Comparison of ENCODE assay signal across 21 mouse cellular contexts in genomic region chr15:62331138-62331800, GRCm38 (mm10).
DNase-seq lines count a peak whose midpoint lies in the region; ATAC-seq and TF ChIP-seq lines count a peak whose summit lies in the region.
"Had no signal": no experiment of that assay in that cellular context is flagged by ENCODE, and none has a peak within 500 bp of the region (broad histone marks: within the 10 kb centered on the region; RNA-seq: fewer than 3 reads in every experiment).

No protein-coding gene starts in this region.

- no peaks in the 10 kb centered on the region for H3K36me3 ChIP-seq in heart, postnatal 0 days (replicated peaks; ENCODE audit: control insufficient read depth, insufficient read depth, low read length)
- H3K36me3 ChIP-seq in liver, postnatal 0 days (replicated peaks; ENCODE audit: insufficient read depth, low read length): no peaks in the 10 kb centered on the region
- no peaks in the 10 kb centered on the region for H3K36me3 ChIP-seq in liver, embryonic 11.5 days (ENCODE audit: control insufficient read depth, insufficient read depth, low read length)
- H3K36me3 ChIP-seq in splenic B cell, adult 2 months (ENCODE audit: control insufficient read depth, insufficient read depth, low read length, poor library complexity, severe bottlenecking): no peaks in the 10 kb centered on the region
- no peaks in the 10 kb centered on the region for H3K36me3 ChIP-seq in hindbrain, embryonic 10.5 days
- H3K36me3 ChIP-seq: embryonic facial prominence, embryonic 15.5 days; forebrain, embryonic 10.5 days; limb, embryonic 12.5 days; midbrain, embryonic 12.5 days had no signal

- H3K4me2 ChIP-seq in heart, postnatal 0 days (ENCODE audit: low read depth, low read length): no peak overlapping the region
- no peak overlapping the region for H3K4me2 ChIP-seq in liver, postnatal 0 days (ENCODE audit: low read depth, low read length)
- no peak overlapping the region for H3K4me2 ChIP-seq in liver, embryonic 11.5 days
- H3K4me2 ChIP-seq: embryonic facial prominence, embryonic 15.5 days; heart, embryonic 11.5 days; limb, embryonic 12.5 days; midbrain, embryonic 12.5 days had no signal

- no peak overlapping the region for H3K9ac ChIP-seq in heart, postnatal 0 days (replicated peaks; ENCODE audit: low read depth, low read length)
- H3K9ac ChIP-seq in liver, postnatal 0 days (replicated peaks): no peak overlapping the region
- H3K9ac ChIP-seq in liver, embryonic 11.5 days (ENCODE audit: low read depth, low read length): no peak overlapping the region
- H3K9ac ChIP-seq: embryonic facial prominence, embryonic 15.5 days; limb, embryonic 12.5 days; midbrain, embryonic 12.5 days had no signal

- TF ChIP-seq EP300 in heart, postnatal 0 days (IDR thresholded peaks at IDR 0.05; ENCODE audit: low read depth): no peak
- TF ChIP-seq EP300 in liver, postnatal 0 days (IDR thresholded peaks at IDR 0.05; ENCODE audit: low read depth): 0 out of 2 replicates have a peak, but pooled peaks have one; percentile 18

- H3K9me3 ChIP-seq in heart, postnatal 0 days (replicated peaks; ENCODE audit: control insufficient read depth, low read length): no peaks in the 10 kb centered on the region
- H3K9me3 ChIP-seq in liver, postnatal 0 days (ENCODE audit: low read length): no peaks in the 10 kb centered on the region
- no peaks in the 10 kb centered on the region for H3K9me3 ChIP-seq in liver, embryonic 11.5 days (ENCODE audit: control insufficient read depth, low read length)
- H3K9me3 ChIP-seq in hindbrain, embryonic 10.5 days: no peaks in the 10 kb centered on the region
- H3K9me3 ChIP-seq: embryonic facial prominence, embryonic 15.5 days; forebrain, embryonic 10.5 days; limb, embryonic 12.5 days; midbrain, embryonic 12.5 days had no signal

- intact Hi-C loops in heart, postnatal 36 days (cut with DNase I): loop anchor here (10.0 kb wide), 1 partner anchor 674 kb away; no protein-coding TSS in a partner anchor

- H3K4me1 ChIP-seq in heart, postnatal 0 days (ENCODE audit: control insufficient read depth, insufficient read depth): peaks cover 4% of the 10 kb centered on the region; the same call in 1 of the 2 replicates
- H3K4me1 ChIP-seq in liver, postnatal 0 days (ENCODE audit: insufficient read depth): peaks cover 25% of the 10 kb centered on the region
- H3K4me1 ChIP-seq in liver, embryonic 11.5 days (replicated peaks; ENCODE audit: control insufficient read depth, insufficient read depth, low read length): peaks cover 16% of the 10 kb centered on the region
- peaks cover 17% of the 10 kb centered on the region for H3K4me1 ChIP-seq in hindbrain, embryonic 10.5 days (replicated peaks)
- H3K4me1 ChIP-seq: midbrain, embryonic 12.5 days had no signal

- H3K27me3 ChIP-seq in heart, postnatal 0 days (ENCODE audit: control insufficient read depth, insufficient read depth, low read length): no peaks in the 10 kb centered on the region
- no peaks in the 10 kb centered on the region for H3K27me3 ChIP-seq in liver, postnatal 0 days (ENCODE audit: insufficient read depth, low read length)
- no peaks in the 10 kb centered on the region for H3K27me3 ChIP-seq in liver, embryonic 11.5 days (replicated peaks; ENCODE audit: control insufficient read depth, insufficient read depth, low read length)
- H3K27me3 ChIP-seq in splenic B cell, adult 2 months (ENCODE audit: control insufficient read depth, insufficient read depth, low read length, poor library complexity, severe bottlenecking): no peaks in the 10 kb centered on the region
- no peaks in the 10 kb centered on the region for H3K27me3 ChIP-seq in hindbrain, embryonic 10.5 days (ENCODE audit: insufficient read depth, poor library complexity, severe bottlenecking)
- H3K27me3 ChIP-seq: embryonic facial prominence, embryonic 15.5 days; limb, embryonic 12.5 days; midbrain, embryonic 12.5 days had no signal

- 91% methylated on average over 3 of the region's 3 CpGs for WGBS in heart, postnatal 0 days
- WGBS in liver, postnatal 0 days (ENCODE audit: insufficient replicate concordance): 66% methylated on average over 3 of the region's 3 CpGs
- WGBS in liver, embryonic 11.5 days: 80% methylated on average over 3 of the region's 3 CpGs
- WGBS in hindbrain, embryonic 10.5 days: 92% methylated on average over 3 of the region's 3 CpGs

- H3K4me3 ChIP-seq in heart, postnatal 0 days (ENCODE audit: low read depth, low read length): no peak overlapping the region
- no peak overlapping the region for H3K4me3 ChIP-seq in liver, postnatal 0 days (ENCODE audit: low read depth, low read length)
- no peak overlapping the region for H3K4me3 ChIP-seq in liver, embryonic 11.5 days (ENCODE audit: low read depth, low read length)
- H3K4me3 ChIP-seq in hindbrain, embryonic 10.5 days: no peak overlapping the region
- H3K4me3 ChIP-seq: embryonic facial prominence, embryonic 15.5 days; forebrain, embryonic 10.5 days; limb, embryonic 12.5 days; midbrain, embryonic 12.5 days had no signal

- peak; percentile 25 for TF ChIP-seq CTCF in heart, postnatal 0 days (IDR thresholded peaks at IDR 0.05; ENCODE audit: low read depth)
- peak; percentile 67 for TF ChIP-seq CTCF in liver, postnatal 0 days (IDR thresholded peaks at IDR 0.05; ENCODE audit: low read depth)

- no peak for DNase-seq in heart, postnatal 0 days (ENCODE audit: low spot score)
- DNase-seq in heart, postnatal 36 days: no peak
- DNase-seq in liver, postnatal 0 days: no peak
- DNase-seq in liver, embryonic 11.5 days (ENCODE audit: low spot score): no peak
- DNase-seq in kidney, adult 9 months: peak; percentile 63
- peak; percentile 12 for DNase-seq in splenic B cell, adult 2 months (ENCODE audit: low read depth, low spot score)
- no peak for DNase-seq in frontal cortex, postnatal 10 days (ENCODE audit: low spot score in 2 of 2)
- DNase-seq in hindbrain, embryonic 10.5 days (ENCODE audit: low spot score): no peak
- DNase-seq: B cell, adult 2 months; cerebellum, postnatal 14 days; embryo, embryonic 11 days; gastrocnemius, postnatal 25 days; lung, adult 2 months; retina, postnatal 1 day; thymus, adult 2 months had no signal

- no peak for ATAC-seq in heart, postnatal 0 days (ENCODE audit: insufficient read depth, low read depth)
- ATAC-seq in liver, postnatal 0 days: no peak
- no peak for ATAC-seq in liver, embryonic 11.5 days (replicated peaks; ENCODE audit: low FRiP score)

- H3K27ac ChIP-seq in heart, postnatal 0 days (ENCODE audit: low read depth): no peak overlapping the region
- H3K27ac ChIP-seq in liver, postnatal 0 days (ENCODE audit: low read depth): peak overlapping the region; percentile 69
- H3K27ac ChIP-seq in liver, embryonic 11.5 days (ENCODE audit: low read depth, low read length): no peak overlapping the region
- no peak overlapping the region for H3K27ac ChIP-seq in hindbrain, embryonic 10.5 days
- H3K27ac ChIP-seq: embryonic facial prominence, embryonic 15.5 days; forebrain, embryonic 10.5 days; limb, embryonic 12.5 days; macrophage; midbrain, embryonic 12.5 days had no signal

Comparison
In these comparisons a context has a peak if more than half of its experiments do, and no peak if none do; other contexts are left out.
1. DNase-seq: peak in kidney, adult 9 months (single experiment) and splenic B cell, adult 2 months (single experiment); none in heart, postnatal 0 days (single experiment), heart, postnatal 36 days (0 of 2), liver, postnatal 0 days (single experiment), liver, embryonic 11.5 days (single experiment), frontal cortex, postnatal 10 days (0 of 2) and hindbrain, embryonic 10.5 days (single experiment).